Mouse (Mus musculus) bone marrow macrophage, adult 2 months (primary cell): ENCODE data around the gene Dhh. TPM values are rescaled to one million over a fixed set of nuclear protein-coding genes. Genes with fewer than 3 reads are reported as not detected.

Experiments used
- H3K27ac ChIP-seq: 2 replicates; pipeline ENCODE4 v1.5.1; 2012; ENCODE audit warnings: low read depth, low read length; ENCODE audit not compliant: insufficient read depth
- H3K4me1 ChIP-seq: 2 replicates; pipeline ENCODE4 v1.6.1; 2012; ENCODE audit warnings: low read length; ENCODE audit not compliant: control insufficient read depth, insufficient read depth
- H3K4me3 ChIP-seq: 2 replicates; pipeline ENCODE4 v1.5.1; 2012; ENCODE audit warnings: mild to moderate bottlenecking, low read length, moderate library complexity; ENCODE audit not compliant: insufficient read depth
- CTCF ChIP-seq: IDR thresholded peaks from 2 replicates; pipeline ENCODE4 v1.5.1; 2012; ENCODE audit warnings: low read depth, mild to moderate bottlenecking, low read length, moderate library complexity
- POLR2A ChIP-seq: IDR thresholded peaks from 2 replicates; pipeline ENCODE4 v1.6.1; 2012; ENCODE audit warnings: mild to moderate bottlenecking, low read depth, low read length, borderline replicate concordance
- polyA plus RNA-seq: library from polyadenylated mRNA; stranded (reverse); fragments of >200 nt; gene quantifications from 2 replicates; pipeline ENCODE4 v1.2.4, GENCODE M21; 2012; ENCODE audit not compliant: missing spikeins, insufficient read depth, insufficient read length

The Dhh gene
- polyA plus RNA-seq, 1 experiment, result not detected

DNA sequence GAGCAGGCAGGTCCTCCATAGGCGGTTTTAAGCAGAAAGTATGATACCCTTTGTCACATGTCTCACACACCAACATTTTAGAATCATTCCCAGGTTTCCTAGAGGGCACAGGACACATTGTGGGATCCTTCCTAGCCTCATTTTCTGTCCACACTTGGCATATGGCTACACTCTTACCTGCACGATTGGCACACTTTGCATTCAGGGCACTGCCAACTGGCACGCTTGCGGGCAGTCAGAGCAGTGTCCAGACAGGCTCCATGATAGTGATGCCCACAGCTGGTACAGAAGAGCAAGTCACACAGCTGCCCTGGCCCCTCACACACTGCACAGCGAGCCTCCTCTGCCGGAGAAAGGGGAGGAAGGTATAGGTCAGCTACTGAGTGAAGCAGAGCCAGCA lies 33.4 kb downstream of the Dhh start:
- no peak overlapping the region for H3K27ac ChIP-seq
- H3K4me3 ChIP-seq, result no peak overlapping the region
- H3K4me1 ChIP-seq, result peaks cover 10% of the 10 kb centered on the region
- TF ChIP-seq POLR2A (no peak), CTCF (no peak)

DNA sequence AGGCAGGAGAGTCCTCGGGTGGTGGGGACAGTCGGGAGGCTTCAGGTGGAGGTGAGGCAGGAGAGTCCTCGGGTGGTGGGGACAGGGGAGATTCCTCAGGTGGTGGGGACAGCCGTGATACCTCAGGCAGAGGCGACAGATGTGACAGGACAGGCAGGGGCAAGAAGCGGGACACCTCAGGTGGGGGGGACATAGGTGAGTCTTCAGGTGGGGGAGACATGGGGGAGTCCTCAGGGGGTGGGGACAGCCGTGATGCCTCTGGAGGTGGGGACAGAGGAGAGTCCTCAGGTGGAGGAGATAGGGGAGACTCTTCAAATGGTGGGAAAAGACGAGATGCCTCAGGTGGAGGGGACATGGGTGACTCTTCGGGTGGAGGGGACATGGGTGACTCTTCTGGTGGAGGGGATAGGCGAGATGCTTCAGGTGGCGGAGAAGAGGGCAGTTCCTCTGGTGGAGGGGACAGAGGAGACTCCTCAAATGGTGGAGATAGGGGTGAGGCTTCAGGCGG lies 34.8 kb downstream of the Dhh start:
- TF ChIP-seq POLR2A (no peak), CTCF (no peak)
- H3K4me1 ChIP-seq, result peaks cover 6% of the 10 kb centered on the region
- no peak overlapping the region for H3K4me3 ChIP-seq
- H3K27ac ChIP-seq, result no peak overlapping the region

DNA sequence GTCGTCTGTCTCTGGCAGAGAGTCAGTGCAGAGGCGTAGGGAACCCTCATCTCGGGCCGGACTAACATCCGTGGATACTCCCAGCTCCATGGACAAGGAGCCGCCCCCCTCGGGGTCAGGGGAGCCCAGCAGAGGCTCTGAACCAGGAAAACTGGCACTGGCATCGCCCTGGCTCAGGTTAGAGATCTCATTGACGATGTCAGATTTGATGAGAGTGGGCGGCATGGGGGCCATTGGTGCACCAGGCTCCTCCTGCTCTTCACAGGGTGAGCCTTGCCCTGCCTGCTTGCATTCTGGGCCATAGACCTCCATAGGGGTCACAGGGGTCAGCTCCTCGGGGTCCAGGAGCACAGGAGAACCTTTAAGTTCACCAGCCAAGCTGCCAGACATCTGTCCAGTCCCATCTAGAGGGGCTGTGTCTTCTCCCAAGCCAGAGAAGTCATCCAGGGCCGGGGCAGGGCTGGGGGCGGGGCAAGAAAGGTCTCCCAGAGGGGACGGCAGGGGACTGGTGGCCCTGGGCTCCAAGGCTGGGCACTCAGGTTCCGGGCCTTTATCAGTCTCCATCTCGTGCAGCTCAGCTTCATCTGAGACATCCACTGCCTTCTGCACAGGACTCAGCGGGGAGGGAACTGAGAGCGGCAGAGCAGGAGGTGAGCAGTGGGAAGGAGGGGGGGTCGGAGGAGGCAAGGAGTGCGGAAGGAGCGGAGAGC lies 36.5 kb downstream of the Dhh start:
- Histone ChIP-seq H3K27ac (no peak overlapping the region), H3K4me3 (no peak overlapping the region), H3K4me1 (no peaks in the 10 kb centered on the region)
- TF ChIP-seq POLR2A (no peak), CTCF (no peak)

DNA sequence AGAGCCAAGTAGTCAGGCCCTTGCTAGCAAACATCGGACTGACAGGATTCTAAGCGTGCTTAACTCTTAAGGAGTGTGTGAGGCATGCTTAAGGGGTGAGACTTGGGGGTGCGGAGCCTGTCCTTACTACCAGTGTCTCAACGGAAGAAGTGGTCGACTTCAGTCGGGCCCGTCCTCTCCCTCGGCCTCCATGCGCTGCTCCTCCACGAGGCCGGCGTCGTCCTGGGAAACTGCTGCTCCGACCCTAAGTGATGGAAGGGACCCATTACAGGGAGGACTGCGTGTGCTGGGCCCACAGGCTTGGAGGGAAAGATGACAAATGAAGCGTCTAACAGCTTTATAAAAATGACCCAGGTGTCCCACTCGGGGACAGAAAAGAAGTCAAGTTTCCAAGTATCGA lies 37.4 kb downstream of the Dhh start:
- no peak overlapping the region for H3K27ac ChIP-seq
- H3K4me1 ChIP-seq, result no peaks in the 10 kb centered on the region
- no peak overlapping the region for H3K4me3 ChIP-seq
- TF ChIP-seq CTCF, result no peak
- TF ChIP-seq POLR2A, result no peak

DNA sequence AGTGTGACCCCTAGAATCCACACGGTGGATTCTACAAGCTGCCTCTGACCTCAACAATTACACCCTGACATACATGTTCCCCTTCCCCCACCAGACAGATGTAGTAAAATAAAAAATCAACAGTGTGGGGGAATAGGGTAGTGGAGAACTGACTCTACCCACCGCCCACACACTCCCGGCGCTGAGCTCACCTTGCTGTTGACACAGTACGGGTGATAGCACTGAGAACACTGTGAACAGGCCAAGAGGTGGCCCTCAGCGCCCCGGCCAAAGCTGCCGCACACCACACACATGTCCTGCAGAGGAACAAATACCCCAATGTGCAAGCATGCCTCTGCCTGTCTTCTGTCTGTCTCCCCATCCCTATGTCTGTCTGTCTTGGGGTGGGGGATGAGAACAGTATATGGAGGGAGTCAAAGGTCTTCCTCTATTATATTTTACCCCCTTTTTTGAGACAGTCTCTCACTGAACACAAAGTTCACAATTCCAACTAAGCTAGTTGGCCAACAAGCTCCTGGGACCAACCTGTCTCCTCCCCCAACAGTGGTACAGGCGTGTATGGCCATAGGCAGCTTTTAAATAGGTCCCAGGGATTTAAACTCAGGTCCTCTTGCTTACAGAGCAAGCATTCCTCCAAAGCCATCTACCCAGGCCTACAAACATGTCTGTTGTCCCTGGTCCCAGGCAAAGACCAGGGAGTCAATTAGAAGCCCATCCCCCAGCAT lies 38.9 kb downstream of the Dhh start:
- Histone ChIP-seq H3K4me1 (no peaks in the 10 kb centered on the region), H3K27ac (no peak overlapping the region), H3K4me3 (no peak overlapping the region)
- no peak for TF ChIP-seq POLR2A
- no peak for TF ChIP-seq CTCF

DNA sequence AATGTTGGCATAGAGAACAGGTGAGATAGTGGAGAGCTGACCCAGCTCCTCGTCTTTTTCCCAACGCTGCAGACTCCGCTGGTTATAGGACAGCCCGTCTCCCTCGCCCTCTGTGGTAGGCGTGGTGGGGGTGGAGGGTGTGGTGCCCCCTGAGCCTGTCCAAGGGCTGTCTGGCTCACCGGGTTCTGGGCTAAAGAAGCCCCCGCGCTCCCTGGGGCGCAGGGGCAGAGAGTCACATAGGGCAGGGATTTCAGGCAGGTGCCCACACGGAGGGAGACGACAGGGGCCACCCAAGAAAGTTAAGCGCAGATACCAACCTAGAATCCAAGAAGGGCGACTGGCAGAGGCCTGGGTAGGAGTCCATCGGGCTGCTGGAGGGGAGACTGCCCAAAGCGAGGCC lies 44.1 kb downstream of the Dhh start:
- TF ChIP-seq POLR2A (no peak), CTCF (no peak)

DNA sequence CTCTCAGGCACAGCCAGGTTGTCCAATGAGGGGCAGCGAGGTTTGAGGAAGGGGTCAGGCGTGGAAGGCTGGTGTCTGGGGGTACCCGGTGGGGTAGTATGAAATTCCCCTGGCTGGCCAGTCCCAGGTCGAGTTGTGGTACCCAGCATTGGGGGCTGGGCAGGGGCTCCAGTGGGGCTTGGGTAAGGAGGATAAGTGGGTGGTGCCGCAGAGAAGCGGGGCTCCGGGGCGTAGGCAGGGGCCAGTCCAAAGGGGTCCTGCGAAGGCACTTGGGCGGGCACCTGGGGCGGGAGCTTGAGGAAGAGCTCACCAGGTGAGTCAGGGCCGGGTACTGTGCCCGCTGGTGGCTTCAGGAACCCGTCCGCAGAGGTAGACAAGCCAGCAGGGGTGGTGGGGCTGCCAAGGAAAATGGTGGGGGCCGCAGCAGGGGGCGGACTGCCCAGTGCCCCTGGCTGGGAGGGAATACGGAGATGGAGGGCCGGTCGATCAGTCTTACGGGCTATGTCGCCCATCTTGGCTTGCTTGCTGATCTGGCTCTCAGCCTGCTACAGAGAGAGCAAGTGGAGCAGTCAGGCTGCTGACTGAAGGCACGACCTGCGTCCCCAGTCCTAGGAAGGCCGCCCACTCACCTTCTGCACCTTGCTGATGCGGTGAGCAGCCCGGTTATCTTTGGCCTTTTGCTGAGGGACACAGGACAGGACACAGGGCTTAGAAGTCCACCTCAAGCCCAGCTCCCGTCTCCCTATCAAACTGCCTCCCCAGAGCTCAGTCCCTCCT lies 45.0 kb downstream of the Dhh start:
- H3K27ac ChIP-seq, result no peak overlapping the region
- no peaks in the 10 kb centered on the region for H3K4me1 ChIP-seq
- no peak for TF ChIP-seq CTCF
- TF ChIP-seq POLR2A, result no peak
- H3K4me3 ChIP-seq, result no peak overlapping the region

More for the DNA sequence above, 44.1 kb downstream of the Dhh start:
- H3K4me1 ChIP-seq, result no peaks in the 10 kb centered on the region
- H3K27ac ChIP-seq, result no peak overlapping the region
- H3K4me3 ChIP-seq, result no peak overlapping the region

DNA sequence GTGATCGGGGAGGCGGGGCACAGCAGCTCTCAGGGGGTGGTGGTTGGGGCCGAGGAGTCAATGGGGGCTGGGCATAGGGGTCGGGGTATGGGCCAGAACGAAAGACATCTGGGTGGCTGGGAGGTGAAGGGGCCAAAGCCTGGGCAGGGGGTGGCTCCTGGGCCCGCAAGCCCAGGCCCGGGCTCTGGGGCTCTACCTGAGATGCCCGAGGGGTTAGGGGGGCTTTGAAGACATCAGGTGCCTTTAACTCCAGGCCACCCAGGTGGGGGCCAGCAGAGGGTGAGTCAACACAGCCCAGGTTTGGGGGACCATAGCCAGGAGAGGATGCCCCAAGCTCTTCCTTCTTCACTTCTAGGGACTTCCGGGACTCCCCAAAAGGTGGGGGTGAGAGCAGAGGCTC lies 45.6 kb downstream of the Dhh start:
- no peak for TF ChIP-seq POLR2A
- no peak for TF ChIP-seq CTCF
- no peak overlapping the region for H3K4me3 ChIP-seq

DNA sequence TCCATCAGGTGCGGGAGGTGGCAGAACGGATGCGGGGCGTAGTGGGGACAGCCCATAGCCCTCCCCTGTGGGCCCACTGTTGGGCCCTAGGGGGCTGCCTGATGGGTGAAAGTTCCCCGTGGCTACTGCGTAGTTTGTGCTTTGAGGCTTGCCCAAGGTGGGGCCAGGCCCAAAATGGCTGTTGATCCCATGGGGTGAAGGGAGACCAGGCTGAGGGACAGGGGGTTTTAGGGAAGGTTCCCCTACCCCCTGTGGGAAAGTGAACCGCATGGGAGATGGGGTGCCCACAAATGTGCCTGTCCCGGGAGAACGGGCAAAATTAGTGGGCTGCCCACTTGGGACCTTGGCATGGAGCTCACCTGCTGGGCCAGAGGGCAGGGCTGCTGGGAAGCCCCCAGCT lies 46.3 kb downstream of the Dhh start:
- H3K4me3 ChIP-seq, result no peak overlapping the region
- no peaks in the 10 kb centered on the region for H3K4me1 ChIP-seq
- TF ChIP-seq POLR2A, result no peak
- no peak for TF ChIP-seq CTCF
- H3K27ac ChIP-seq, result no peak overlapping the region

More for the DNA sequence above, 45.6 kb downstream of the Dhh start:
- H3K4me1 ChIP-seq, result no peaks in the 10 kb centered on the region
- H3K27ac ChIP-seq, result no peak overlapping the region

DNA sequence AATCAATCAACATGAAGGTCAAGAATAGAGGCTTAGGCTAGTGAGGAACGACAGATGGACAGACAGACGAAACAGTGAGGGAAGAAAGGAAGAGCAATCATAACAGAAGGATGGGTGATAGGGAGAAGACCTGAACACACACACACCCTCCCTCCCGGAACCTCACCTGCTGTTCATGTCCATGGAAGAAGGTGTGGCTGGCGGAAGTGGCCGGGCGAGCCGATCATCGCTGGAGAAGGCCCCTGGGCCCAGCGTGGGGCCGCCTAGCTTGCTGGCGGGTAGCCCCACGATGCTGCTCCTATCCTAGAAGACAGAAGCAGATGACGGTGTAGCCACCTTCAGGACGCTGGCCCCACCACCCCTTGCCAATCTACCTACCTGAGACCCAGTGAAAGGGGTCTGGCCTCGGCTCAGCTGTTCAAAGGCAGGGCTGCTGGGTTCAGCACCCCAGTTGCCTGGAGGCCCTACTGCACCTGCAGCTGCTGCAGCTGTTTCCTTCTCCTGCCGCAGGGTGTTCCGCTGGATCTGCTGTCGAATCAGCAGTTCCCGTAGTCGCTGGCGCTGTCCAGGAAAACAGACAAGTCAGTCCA lies 47.0 kb downstream of the Dhh start:
- H3K4me3 ChIP-seq, result no peak overlapping the region
- TF ChIP-seq POLR2A (no peak), CTCF (no peak)
- H3K27ac ChIP-seq, result no peak overlapping the region
- H3K4me1 ChIP-seq, result no peaks in the 10 kb centered on the region
